Mouse (Mus musculus): ENCODE measurements around the gene Dock9.

DNA sequence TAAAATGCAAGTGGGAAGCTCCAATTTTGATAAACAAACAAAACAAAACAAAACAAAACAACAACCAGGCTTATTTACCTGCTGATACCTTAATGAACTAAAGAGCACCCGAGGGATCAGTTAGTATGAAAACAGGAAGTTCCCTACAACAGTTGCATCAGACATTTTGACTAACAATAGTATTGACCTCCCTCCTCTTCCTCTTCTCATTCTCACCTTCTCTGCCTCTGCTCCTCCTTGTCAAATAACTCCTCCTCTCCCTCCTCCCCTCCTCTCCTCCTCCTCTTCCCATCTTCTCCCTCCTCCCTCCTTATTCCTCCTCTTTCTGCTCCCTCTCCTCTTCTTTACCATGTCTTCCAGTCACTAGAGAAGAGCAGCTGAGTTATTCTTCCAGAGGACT lies 270.4 kb downstream of the Dock9 start:
- TF ChIP-seq TAL1 (IDR thresholded peaks at IDR 0.05; ENCODE audit: low read length) (no peak), GATA1 (IDR thresholded peaks at IDR 0.05; ENCODE audit: low read length) (no peak)

Data from erythroblast, embryonic 14.5 days (primary cell).